Mouse (Mus musculus) layer of hippocampus, adult 11-12 months (tissue): ENCODE data around the gene Prkce.

Experiments used
- DNase-seq: peaks from one replicate; pipeline ENCODE4 v3.0.0; 2022; ENCODE audit warnings: low spot score

The Prkce gene

GRCm38 (mm10) chr17:86225488-86226186, 58.1 kb downstream of the Prkce start:
- no peak for DNase-seq

- DNase-seq = no peak
These were observed 58.6 kb downstream of the Prkce start for GRCm38 (mm10) chr17:86226198-86226597.

GRCm38 (mm10) chr17:86226635-86227034, 59.0 kb downstream of the Prkce start:
- DNase-seq = no peak

- no peak for DNase-seq
These were observed 59.8 kb downstream of the Prkce start for GRCm38 (mm10) chr17:86227389-86227788.

- DNase-seq = peak; percentile 53
These were observed 61.3 kb downstream of the Prkce start for GRCm38 (mm10) chr17:86228850-86229249.

GRCm38 (mm10) chr17:86230141-86230633, 62.6 kb downstream of the Prkce start:
- DNase-seq = no peak

GRCm38 (mm10) chr17:86231741-86232179, 64.2 kb downstream of the Prkce start:
- DNase-seq = no peak

GRCm38 (mm10) chr17:86232248-86232647, 64.7 kb downstream of the Prkce start:
- DNase-seq = no peak

GRCm38 (mm10) chr17:86234587-86235150, 67.1 kb downstream of the Prkce start:
- no peak for DNase-seq

- DNase-seq = no peak
These were observed 68.6 kb downstream of the Prkce start for GRCm38 (mm10) chr17:86236026-86236712.

- peak; percentile 49 for DNase-seq
These were observed 69.5 kb downstream of the Prkce start for GRCm38 (mm10) chr17:86236861-86237763.

GRCm38 (mm10) chr17:86242291-86242690, 74.7 kb downstream of the Prkce start:
- no peak for DNase-seq

- DNase-seq = no peak
These were observed 75.5 kb downstream of the Prkce start for GRCm38 (mm10) chr17:86243109-86243527.

- no peak for DNase-seq
These were observed 76.8 kb downstream of the Prkce start for GRCm38 (mm10) chr17:86244397-86244796.

GRCm38 (mm10) chr17:86248832-86249231, 81.2 kb downstream of the Prkce start:
- no peak for DNase-seq

- DNase-seq = peak; percentile 88
These were observed 82.2 kb downstream of the Prkce start for GRCm38 (mm10) chr17:86249499-86250405.

GRCm38 (mm10) chr17:86250406-86250905, 82.9 kb downstream of the Prkce start:
- DNase-seq = peak; percentile 56

- DNase-seq = no peak
These were observed 86.3 kb downstream of the Prkce start for GRCm38 (mm10) chr17:86253884-86254283.

- DNase-seq = peak; percentile 81
These were observed 86.7 kb downstream of the Prkce start for GRCm38 (mm10) chr17:86254285-86254684.

- no peak for DNase-seq
These were observed 87.4 kb downstream of the Prkce start for GRCm38 (mm10) chr17:86254978-86255377.

GRCm38 (mm10) chr17:86256730-86257131, 89.1 kb downstream of the Prkce start:
- no peak for DNase-seq
